14 mouse cellular contexts compared by ENCODE assay signal in the genomic region with DNA sequence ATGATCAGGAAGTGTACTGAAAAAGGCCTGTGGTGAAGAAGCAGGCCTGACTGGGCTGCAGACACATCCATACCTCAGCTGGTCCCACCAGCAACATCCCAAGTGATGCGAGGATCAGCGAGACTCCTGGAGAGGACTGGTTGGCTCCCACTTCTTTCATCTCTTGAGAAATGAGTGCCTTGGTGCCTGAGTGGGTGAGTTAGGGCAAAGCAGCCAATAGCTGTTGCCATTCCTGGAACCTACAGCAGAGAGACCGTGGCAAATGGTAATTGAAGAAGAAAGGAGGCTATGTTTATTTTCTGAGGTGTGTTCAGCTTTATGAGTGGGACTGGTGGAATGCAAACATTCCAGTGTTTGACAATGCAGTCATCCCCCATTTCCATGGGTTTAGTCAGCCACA.
"Had no signal": no experiment of that assay in that cellular context is flagged by ENCODE, and none has a peak within 500 bp of the region (broad histone marks: within the 10 kb centered on the region; RNA-seq: fewer than 3 reads in every experiment).

No protein-coding gene starts in this region.

- H3K27me3 ChIP-seq: limb, embryonic 13.5 days; midbrain, embryonic 12.5 days; neural tube, embryonic 13.5 days; stomach, embryonic 15.5 days had no signal

- ATAC-seq: midbrain, embryonic 16.5 days had no signal

- H3K27ac ChIP-seq: kidney, postnatal 0 days; limb, embryonic 13.5 days; midbrain, embryonic 12.5 days; neural tube, embryonic 13.5 days; stomach, embryonic 15.5 days had no signal

- H3K9ac ChIP-seq: limb, embryonic 13.5 days; liver, embryonic 14.5 days; midbrain, embryonic 12.5 days; neural tube, embryonic 13.5 days; stomach, embryonic 15.5 days had no signal

- H3K4me1 ChIP-seq: midbrain, embryonic 12.5 days; stomach, embryonic 15.5 days had no signal

- H3K4me3 ChIP-seq: limb, embryonic 13.5 days; midbrain, embryonic 12.5 days; neural tube, embryonic 13.5 days; stomach, embryonic 15.5 days had no signal

- H3K4me2 ChIP-seq: limb, embryonic 13.5 days; midbrain, embryonic 12.5 days; neural tube, embryonic 13.5 days; stomach, embryonic 15.5 days had no signal

- H3K9me3 ChIP-seq: midbrain, embryonic 12.5 days; neural tube, embryonic 13.5 days; stomach, embryonic 15.5 days had no signal

- DNase-seq: kidney, adult 11 months; kidney, adult 9 months; kidney, postnatal 36 days; layer of hippocampus, adult 9-11 months; lung, postnatal 14 days; retina, postnatal 1 day; thymus, postnatal 4 days had no signal
